Mouse (Mus musculus) gastrocnemius, postnatal 36 days (tissue): ENCODE data around the gene Fgf15. TPM values are rescaled to one million over a fixed set of nuclear protein-coding genes. Genes with fewer than 3 reads are reported as not detected.
A peak's percentile ranks its signal among the peaks of the same experiment; 100 is the strongest.

Experiments
- DNase-seq, 2 experiments: peaks; one replicate each; pipeline ENCODE4 v3.0.0; 2022
- intact Hi-C: fragments of 180-260 bp; cut with DNase I; formaldehyde crosslinking; loops from one replicate; pipeline ENCODE4 v1.15.1; 2025
- total RNA-seq, 2 experiments: library from RNA; stranded (reverse); gene quantifications; 2 replicates each; pipeline ENCODE4 v1.2.3; 2021

The Fgf15 gene
- total RNA-seq, 2 experiments from 2014 or later, result not detected

DNA sequence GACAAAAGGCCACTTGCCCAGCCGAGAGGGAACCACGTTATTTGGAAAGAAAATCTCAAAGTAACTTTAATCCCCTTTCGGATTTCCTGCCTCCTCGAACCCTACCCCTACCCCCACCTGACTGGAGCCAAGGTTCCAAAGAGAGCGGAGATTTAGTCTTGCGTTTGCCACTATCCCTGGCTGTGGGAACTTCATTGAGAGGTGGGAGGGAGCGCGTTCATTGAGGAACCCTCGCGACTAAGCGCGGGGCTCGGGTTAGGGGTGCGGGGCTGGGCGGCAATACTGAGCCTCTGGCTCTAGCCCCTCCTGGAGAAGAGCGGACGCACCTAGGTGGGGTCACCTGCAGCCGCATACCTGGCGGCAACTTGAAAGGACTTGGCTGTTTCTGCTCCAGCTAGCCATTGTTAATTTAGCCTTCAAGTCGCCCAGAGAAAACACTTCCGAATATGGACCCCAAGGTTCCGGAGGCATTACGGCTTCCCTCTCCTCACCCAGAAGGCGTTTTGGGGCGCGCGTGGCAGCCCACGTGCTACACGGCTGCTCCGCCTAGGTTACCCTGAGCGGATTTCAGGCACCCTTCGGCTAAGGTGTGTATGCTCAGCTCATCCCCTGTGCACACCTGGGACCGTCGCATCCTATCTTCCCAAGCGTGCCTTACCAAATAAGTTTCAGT, 45.9 kb downstream of the Fgf15 start:
- intact Hi-C loops, result loop anchor here (5.0 kb wide), 1 partner anchor 80 kb away; no protein-coding TSS in a partner anchor
- no peak for DNase-seq

DNA sequence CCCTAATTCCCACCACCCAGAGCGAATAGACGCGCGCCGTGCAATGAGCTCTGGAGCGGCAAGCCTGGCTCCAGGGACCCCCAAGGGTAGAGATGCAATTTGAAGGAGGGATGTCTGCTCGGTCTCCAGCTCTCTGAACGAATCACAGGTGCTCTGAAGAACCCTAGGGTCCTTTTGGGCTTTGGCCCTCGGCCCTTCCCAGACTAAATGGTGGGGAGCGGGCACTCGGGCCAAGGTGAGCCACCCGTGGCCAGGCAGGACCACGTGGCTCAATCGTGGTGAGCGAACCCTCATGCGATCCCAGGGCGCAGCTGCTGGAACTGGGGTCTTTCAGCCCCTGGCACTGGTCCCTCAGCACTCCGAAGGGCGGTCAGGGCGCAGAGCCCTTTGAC, 46.4 kb downstream of the Fgf15 start:
- DNase-seq, result no peak
- intact Hi-C loops, result loop anchor here (5.0 kb wide), 1 partner anchor 80 kb away; no protein-coding TSS in a partner anchor

DNA sequence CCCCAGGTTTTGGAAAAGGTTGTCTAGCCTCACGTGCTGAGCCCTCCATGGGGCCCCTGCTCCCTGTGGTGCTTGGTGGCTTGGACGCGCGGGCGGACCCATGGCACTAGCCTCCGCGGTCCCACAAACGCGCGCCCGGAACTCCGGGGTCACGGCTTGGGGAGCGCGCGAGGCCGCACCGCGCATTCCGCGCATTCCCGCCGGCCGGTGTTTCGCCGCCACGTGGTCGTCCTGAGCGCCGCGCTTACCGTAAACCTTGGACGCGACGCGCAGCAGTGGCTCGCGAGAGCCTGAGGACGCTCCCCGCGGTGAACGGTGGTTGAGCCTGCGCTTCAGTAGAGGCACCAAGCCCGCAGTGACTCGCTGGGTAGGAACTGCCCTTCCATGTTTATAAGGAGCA, 46.9 kb downstream of the Fgf15 start:
- peak; percentile 48 to 55 for DNase-seq
- intact Hi-C loops, result loop anchor here (5.0 kb wide), 1 partner anchor 79 kb away; no protein-coding TSS in a partner anchor

Other genes starting within 250 kb of the Fgf15 start
- 1 to 10 TPM; 2.4 to 4.4 TPM for gene Ano1, start 144.6 kb upstream of the Fgf15 start, total RNA-seq
- not detected for gene Fgf3, start 58.4 kb upstream of the Fgf15 start, total RNA-seq
- gene Fgf4, start 49.2 kb upstream of the Fgf15 start, total RNA-seq, result under 1 TPM in 1 of 2 experiments, not detected in 1; 0.25 TPM
- 1 to 10 TPM; 6.8 to 7.2 TPM for gene LTO1, start 18.6 kb downstream of the Fgf15 start, total RNA-seq
- gene Ccnd1, start 43.4 kb downstream of the Fgf15 start, total RNA-seq, result 1 to 10 TPM; 5.2 to 7.4 TPM